Mouse (Mus musculus) mesoderm, embryonic 11.5 days (tissue): ENCODE data around the gene Btg2.

ENCODE experiments used
- DNase-seq: peaks from one replicate; pipeline ENCODE4 v3.0.0-alpha.2; 2012; ENCODE audit warnings: low read depth, low spot score

The Btg2 gene

DNA sequence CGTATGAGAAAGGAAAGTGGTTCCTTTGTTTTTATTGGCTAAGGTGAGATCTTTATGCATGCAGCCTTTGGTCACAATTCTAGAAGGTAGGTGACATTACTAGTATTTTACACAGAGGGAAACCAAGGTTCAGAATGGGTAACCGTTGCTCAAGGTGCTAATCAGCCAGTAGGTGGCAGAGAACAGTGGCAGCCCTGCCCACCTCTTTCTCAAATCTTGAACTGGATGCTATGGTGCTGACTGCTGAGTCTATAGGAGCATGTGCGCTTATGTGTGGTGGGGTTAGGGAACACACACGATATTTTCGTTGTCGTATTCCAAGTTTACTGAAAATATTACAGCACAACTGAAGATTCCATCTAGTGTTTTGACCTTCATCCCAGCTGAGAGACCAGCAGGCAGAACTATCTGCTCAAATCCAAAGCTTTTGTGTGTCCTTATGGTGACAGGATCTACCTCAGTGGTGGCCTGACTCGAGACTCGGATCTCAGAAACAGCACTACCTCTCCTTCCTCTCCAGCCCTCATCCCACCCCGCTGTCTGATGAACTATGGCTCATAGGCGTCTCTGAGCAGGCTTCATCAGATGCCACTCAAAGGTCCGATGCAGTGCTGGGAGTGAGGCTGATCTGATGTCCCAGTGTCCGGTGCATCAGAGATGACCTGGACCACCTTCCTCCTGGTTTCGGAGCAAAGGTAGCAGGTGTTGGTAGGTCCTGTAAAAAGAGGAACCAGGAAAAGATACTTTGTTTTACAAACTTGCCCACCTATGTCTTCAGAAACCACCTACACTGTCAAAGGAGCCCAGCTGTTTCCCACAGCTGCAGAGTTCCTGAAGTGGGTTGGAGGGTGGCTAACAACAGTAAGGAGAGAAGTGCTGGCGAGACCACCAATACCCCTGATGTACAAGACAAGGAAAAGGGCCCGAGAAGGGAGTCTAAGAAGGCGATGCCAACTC is 18.9 kb downstream of the Btg2 start:
- DNase-seq = no peak

DNA sequence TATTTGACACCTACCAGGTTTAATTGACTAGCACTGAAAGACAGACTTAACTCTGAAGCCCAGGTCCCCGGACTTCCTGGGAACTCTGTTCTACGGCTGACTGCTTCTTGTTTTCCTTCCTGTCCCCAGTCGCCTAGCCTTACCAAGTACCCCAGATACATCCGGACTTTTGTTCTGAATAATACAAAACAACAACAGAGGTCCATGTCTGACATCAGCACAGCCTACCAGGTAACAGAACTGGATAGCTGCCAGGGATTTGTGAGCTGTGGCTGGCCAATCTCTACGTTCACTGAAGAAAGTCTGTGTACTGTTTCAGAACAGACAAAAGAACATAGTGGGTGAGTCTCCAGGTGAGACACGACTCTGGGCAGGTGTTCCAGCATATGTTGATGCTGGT is 20.1 kb downstream of the Btg2 start:
- DNase-seq = no peak

DNA sequence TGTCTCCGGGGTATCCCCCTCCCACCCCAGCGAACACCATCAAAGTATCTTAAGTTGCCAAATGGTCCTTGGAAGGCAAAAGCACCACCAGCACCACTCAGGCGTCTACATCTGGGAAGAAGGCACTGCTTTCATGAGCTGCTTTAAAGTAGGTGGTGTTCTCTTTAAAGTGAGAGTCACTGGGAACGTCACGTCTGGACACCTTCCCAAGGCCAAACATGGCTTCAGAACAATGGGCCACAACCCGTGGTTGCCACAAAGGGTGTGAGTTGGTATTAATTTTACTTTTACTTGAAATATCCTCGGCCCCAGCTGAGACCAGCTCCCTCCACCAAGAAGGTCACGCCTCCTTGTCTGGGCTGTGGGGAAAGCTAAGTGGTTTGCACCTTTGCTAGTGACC is 21.2 kb downstream of the Btg2 start:
- no peak for DNase-seq

DNA sequence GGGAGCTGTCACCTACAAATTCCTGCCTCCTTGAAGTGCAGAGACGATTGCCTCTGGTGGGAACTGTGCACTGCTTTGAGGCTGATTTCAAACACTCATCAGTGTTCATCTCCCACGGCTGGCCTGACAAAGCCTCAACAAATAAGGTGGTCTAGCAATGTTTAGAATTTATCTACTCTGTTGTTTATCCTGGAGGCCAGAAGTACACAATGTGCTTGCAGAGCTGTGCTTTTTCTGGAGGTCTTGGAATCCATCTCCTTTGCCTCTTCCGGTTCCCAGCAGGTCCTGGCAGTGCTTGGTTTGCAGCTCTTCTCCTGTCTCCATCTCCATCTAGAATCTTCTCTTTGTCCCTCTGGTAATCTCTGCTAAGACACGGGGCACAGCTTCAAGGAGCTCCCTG is 22.6 kb downstream of the Btg2 start:
- DNase-seq = no peak

DNA sequence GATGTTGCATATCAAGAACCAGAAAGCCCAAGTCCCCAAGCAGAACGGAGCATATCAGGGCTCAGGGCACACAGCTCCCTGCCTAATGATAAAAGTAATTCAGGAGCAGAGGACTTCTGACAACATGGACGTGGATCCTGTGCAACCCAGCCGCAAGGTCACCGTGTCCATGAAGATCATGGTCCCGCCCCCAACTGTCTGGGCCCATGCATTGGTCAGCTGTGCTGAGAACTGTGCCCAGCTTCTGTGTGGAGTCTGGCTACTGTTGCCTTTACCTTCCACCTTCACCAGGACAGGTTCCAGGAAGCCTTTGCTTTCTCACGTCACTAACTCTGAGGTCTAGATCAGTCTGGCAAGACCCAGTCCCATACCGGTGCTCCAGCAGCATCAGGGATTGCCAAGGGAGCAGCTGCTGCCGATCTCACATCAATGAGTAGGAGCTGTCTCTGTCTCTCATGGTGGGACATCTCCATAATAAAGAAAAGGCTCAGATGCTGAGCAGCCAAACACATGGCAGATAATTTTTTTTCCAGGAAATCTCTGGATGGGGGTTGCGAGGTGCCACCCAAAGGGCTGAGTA is 23.2 kb downstream of the Btg2 start:
- DNase-seq = no peak

DNA sequence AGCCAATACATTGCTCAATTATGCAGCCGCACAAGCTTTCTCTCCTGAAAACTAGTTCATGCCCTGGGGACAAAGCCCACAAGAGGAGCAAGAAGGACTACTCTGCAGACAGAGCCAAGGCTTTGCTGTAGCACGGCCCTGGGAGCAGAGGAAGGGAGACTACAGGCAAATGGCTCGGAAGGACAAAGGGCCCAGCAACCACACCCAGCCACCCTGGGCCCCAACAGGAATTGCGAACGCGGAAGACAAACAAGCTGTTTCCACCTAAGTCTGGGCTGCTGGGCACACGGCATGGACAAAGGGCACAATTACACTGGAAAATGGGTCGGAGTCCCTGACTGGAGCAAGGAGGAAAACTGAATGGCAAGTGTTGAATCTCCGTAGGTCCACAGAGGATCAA is 23.9 kb downstream of the Btg2 start:
- DNase-seq = no peak

DNA sequence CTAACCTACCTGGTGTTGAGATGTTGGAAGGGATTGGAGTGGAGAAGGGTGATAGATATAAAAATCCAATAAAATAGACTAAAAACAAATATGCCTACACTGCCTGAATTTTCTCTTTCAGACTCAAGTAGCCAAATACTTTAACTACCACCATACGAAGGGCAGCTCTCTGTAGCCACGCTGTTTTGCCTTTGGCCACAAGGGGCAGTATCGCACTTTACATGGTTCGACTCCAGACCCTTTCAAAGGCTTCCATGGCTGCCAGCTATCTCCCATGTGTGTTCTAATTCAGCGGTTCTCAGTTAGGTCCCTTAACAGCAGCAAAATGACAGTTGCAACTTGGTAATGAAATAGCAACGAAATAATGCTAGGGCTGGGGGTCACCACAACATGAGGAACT is 25.7 kb downstream of the Btg2 start:
- peak; percentile 82 for DNase-seq

DNA sequence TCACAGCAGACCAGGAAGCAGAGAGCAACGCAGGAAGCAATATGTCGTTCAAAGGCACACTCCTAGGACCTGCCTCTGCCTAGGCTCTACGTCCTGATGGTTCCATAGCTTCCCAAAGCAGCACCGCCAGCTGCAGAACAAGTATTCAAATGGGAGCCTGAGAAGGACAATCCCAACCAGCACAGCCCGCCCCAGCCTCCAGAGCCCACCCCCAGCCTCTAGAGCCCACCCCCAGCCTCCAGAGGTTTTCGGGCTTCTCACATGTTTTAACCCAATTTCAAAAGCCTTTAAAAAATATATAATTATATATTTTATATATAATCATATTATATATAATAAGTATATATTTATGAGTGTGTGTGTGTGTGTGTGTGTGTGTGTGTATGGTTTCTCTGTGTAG is 29.4 kb downstream of the Btg2 start:
- DNase-seq = no peak

DNA sequence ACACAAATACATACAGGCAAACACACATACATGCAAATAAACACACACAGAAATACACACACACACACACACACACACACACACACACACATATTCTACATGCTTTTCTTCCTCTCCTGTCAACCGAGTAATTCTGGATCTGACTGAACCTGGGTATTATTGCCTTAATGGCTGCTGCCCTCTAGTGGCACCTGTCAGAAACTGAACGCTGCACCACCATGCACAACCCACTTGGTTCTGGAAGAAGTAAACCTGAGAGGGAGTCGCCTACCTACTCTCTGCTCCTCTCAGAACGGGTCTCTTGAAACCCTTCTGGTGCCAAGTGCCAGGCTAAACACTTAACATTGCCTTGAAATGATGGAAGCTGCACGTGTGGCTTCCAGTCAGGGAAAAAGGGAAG is 30.2 kb downstream of the Btg2 start:
- DNase-seq = peak; percentile 82

DNA sequence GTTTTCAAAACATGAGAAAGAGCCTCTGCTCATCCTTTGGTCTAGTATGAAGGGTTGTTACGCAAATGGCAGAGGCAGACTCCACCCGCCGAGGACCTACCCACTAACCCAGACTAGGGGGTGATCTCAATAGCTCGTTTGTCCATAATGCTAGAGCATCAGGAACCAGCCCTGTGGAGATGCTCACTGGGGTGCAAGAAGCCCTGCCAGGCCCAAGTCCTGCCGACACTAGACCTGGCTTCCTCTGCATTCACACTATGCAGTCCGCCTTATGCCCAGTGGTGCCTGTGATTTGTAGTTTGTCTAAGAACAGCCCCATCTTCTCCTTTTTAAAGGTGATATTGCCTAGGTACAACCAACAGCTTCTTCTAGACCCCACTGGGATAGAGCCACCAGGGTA is 31.5 kb downstream of the Btg2 start:
- DNase-seq = no peak

DNA sequence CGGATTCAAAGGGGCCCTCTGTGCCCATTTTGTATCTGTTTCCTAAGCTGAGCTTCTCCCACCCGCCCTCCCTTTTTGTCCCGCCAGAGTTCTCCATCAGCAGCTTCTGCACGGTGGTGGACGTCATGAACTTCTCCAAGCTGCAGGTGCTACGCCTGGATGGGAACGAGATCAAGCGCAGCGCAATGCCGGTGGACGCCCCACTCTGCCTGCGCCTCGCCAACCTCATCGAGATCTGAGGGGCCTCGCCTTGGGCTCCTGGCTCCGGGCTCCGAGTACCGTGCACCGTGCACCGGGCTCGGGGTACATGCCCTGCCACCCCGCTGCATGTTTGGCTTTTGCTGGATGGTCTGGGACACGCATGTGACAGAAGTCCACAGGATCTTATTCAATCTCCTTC is 32.5 kb downstream of the Btg2 start:
- DNase-seq = no peak

DNA sequence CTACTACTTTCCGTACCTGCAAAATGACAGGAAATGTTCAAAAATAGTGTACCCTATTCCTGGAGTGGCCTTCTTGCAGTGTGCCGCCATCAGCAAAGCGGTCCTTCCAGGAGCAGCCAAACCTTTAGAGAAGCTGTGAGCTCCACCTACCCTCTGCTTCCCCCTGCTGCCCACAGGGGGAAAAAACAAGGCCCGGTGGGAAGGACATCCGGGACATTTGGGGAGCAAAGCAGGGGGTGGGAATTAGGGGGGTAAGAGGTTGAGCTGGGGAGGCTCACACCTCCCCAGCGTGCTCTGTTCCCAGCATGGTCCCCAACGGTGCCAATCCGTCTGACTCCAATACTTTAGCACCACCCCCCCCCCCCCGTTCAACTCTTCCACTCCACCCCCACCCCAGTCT is 32.9 kb downstream of the Btg2 start:
- DNase-seq = peak; percentile 83

DNA sequence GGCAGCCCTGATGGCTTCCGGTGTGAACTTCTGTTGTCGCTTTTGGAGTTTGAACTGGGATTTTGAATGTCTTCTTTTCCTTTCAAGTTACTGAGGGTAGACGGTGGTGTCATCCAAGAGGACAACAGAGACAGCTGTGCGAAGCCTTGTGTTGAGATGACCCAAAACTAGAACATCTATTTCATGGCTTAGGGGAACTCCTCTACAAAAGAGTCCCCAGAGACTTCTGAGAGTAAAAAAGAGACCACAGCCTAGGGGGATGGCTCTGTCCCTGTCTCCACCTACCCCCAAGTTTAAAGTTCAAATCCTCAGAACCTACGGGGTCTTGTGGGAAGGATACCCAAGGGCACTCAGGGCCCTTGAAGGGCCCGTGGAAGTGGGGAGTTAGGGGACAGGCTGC is 34.1 kb downstream of the Btg2 start:
- DNase-seq = no peak

DNA sequence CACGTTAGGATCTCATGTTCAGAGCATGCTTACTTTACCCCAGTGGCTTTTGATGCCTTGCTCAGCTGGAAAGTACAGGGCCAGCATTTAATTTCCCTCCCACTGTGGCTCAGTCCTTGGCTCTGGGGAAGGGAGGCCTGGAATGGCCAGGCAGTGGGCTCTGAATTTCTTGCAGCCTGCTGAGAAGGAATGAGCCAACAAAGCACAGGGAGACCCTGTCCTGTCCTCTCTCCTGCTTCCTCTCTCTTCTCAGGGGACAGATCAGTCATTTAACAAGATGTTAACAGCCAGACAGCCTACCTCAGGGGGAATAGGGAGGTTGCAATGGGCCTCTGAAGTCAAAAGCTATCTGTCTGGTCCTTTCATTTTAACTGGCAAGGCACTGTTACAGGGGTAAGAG is 36.6 kb downstream of the Btg2 start:
- peak; percentile 28 for DNase-seq

DNA sequence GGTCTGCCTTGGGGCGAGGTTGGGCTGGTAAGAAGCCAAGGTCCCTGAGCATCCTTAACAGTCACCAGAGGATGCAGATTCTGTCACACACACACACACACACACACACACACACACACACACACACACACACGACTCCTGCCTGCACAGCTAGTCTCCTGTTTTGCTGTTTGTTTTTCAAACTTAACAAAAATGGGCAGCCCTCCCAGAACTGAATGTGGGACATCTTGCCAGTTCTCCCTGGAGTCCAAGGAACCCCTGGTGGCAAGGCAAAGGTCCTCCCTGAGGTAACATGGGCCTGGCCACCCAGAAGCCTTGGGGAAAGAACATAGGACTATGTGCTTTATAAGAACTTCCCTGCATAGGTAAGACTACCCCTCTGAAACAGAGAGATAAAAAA is 37.0 kb downstream of the Btg2 start:
- no peak for DNase-seq

DNA sequence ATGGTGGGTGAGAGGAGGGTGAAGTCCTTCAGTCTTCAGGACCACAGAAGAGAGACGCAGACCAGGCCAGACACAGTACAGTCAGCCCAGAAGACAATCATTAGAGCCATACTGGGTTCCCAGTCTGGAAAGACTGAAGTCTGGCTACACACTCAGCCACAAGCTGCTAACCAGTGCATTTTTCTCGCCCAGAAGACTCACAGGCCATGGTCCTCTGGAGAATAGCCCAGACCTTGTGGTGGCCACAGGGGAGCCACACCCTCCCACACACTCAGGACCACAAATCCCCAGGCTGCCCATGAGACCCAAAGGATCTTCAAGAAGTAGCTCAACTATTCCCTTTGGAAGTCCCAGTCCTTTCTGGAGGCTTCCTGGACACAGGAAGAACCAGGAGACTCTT is 39.6 kb downstream of the Btg2 start:
- DNase-seq = no peak

DNA sequence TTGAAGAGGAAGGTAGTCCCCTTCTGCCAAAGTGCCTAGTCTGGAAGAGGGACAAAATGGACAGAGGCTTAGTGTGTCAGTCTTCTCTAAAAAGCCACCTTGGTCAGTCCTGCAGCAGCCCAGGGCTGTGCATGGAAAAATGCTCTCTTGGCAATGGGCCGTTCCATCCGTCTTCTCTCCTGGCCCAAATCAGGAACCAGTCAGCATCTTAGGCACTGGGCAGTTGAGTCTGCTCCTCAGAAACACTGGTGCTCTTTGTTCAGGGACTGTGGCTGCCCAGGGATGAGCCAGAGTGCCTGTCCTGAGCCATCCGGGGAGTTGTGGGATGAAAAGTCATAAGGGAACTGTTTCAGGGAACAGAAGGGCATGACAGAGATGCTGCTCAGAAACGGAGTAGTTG is 40.6 kb downstream of the Btg2 start:
- no peak for DNase-seq

DNA sequence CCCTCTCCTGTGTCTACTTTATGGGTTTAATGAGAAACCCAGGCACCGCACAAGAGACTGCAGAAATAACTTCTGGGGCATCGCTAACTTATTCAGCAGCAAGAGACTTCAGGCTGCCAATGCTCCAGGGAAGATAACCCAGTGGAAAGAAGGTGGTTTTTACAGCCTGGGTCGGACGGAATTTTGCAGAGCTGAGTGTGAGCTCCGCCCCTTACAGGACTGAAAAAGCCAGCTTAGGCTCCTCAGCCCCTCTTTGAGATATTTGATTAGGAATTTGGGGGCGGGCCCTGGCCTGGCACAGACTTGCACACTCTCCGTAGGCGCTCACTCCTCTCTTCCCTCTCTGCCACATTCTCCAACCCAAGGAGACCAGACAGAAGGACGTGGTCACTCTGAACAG is 41.7 kb downstream of the Btg2 start, which contains the start of gene Fmod:
TSS of gene Fmod (plus strand) at position 83 of the 400 bp plus-strand sequence.
- peak; percentile 63 for DNase-seq

DNA sequence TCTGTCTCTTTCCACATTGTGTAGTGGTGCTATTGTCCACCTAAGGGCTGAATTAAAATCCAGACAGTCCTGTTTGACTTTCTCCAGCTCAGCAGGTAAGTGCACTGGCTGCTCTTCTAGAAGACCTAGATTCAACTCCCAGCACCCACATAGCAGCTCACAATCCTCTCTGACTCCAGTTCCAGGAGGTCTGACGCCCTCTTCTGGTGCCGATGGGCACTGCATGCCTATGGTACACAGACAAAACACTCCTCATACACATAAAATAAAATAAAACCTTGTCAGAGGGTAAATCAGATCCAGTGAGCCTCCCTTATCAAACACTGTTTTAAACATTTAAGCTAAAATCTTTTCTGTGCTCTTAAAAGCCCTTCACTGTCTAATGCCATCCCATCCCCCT is 42.4 kb downstream of the Btg2 start:
- no peak for DNase-seq

DNA sequence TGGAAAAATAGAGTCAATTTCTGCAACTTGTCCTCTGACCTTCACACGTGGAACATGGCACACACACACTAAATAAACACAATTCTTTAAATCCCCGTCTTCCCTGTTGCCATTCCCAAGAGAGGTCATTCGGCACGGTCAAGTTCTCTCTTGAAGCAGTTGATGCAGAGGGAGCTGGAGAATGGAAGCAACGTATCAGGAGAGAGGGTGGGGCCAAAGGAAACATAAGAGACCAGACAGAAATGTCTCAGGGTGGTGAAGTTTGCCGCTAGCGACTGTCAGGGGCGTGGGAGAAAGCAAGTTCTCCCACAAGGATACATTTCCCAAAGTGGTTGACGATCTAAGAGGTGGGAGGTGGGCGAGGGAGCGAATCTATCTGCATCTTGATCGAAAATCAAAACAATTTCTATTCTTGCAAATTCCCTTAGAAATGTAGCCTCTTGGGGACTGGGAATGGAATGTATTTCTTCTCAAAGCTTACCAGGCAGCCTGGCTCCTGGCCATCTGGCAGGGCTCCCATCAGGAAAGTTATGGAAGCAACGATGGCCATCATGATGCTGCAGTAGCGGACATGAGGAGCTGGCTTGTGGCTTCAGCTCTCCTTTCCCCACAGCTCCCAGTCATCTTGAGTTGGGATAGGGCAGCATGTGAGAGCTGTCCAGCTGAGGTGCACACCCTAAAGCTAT is 50.6 kb downstream of the Btg2 start:
- no peak for DNase-seq

DNA sequence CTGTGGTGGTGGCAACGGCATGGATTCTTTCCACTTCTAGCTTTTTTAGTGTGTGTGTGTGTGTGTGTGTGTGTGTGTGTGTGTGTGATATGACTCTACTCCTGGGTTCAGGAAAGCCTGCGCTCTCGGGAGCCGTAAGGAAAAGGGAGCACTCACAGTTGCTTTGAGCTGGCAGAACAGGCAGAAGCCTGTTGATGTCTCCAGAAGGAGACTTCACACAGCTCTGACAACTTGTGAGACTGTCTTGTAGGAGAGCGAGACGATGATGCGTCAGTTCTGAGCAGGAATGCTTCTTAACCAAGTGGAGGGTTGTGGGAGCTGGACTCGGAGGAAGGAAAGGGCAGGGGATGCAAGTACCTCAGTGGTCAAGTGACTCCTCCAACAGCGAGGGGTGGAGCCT is 52.2 kb downstream of the Btg2 start:
- no peak for DNase-seq

DNA sequence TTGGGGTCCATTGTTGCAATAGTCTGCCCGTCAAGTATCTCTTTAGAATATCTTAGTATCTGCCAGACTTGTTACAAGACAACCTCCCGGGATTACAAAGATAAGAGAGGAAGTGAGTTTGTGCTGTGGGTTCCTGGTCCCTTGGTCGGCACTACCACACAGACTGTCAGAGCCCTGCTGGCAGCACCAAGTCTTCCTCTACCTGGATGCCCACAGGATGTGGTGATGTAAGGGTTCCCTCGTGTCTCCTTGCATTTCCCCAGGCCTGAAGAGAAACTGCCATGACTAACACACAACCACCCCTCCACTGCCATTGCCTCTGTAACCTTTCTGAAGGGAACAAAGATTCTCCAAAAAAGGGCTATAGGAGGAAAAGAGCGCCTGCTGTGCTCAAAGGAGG is 52.9 kb downstream of the Btg2 start:
- no peak for DNase-seq
